Mouse (Mus musculus) adrenal gland, adult 2 months (tissue): ENCODE data around the gene Sltm. TPM values are rescaled to one million over a fixed set of nuclear protein-coding genes. Genes with fewer than 3 reads are reported as not detected.

Experiments used
- polyA plus RNA-seq: library from polyadenylated mRNA; depleted of rRNA; stranded (reverse); fragments of >200 nt; gene quantifications from 2 replicates; pipeline ENCODE4 v1.2.3, GENCODE M21; 2012; rRNA removed
- total RNA-seq, 2 experiments: library from RNA; stranded (reverse); gene quantifications; 2 replicates each; pipeline ENCODE4 v1.2.3; 2021

The Sltm gene
- total and polyA plus RNA-seq, 3 experiments = 3.2 to 41.7 (median 28.5) TPM

Other genes with a start within 250 kb of the Sltm start
- 1 to 10 TPM; 1.6 to 3.2 TPM for gene Ccnb2, start 121.2 kb upstream of the Sltm start, total RNA-seq
- gene Ccnb2, start 121.2 kb upstream of the Sltm start, polyA plus RNA-seq = 0.81 and 1.5 TPM in 2 replicates
- 10 to 100 TPM; 30.4 to 47.4 TPM for gene Rnf111, start 39.0 kb upstream of the Sltm start, total RNA-seq
- gene Rnf111, start 39.0 kb upstream of the Sltm start, polyA plus RNA-seq = 48.3 and 58.3 TPM in 2 replicates
- gene Gm10642, start 113.5 kb downstream of the Sltm start, total RNA-seq = under 1 TPM; 0.35 to 0.69 TPM
- 2.7 and 4.8 TPM in 2 replicates for gene Gm10642, start 113.5 kb downstream of the Sltm start, polyA plus RNA-seq
- 10 to 100 TPM; 12.6 to 16.0 TPM for gene Mindy2, start 114.4 kb downstream of the Sltm start, total RNA-seq
- gene Mindy2, start 114.4 kb downstream of the Sltm start, polyA plus RNA-seq = 7.5 and 11.3 TPM in 2 replicates
- gene Adam10, start 136.2 kb downstream of the Sltm start, total RNA-seq = 10 to 100 TPM; 44.6 to 50.5 TPM
- 18.2 and 22.5 TPM in 2 replicates for gene Adam10, start 136.2 kb downstream of the Sltm start, polyA plus RNA-seq